In the genomic region with DNA sequence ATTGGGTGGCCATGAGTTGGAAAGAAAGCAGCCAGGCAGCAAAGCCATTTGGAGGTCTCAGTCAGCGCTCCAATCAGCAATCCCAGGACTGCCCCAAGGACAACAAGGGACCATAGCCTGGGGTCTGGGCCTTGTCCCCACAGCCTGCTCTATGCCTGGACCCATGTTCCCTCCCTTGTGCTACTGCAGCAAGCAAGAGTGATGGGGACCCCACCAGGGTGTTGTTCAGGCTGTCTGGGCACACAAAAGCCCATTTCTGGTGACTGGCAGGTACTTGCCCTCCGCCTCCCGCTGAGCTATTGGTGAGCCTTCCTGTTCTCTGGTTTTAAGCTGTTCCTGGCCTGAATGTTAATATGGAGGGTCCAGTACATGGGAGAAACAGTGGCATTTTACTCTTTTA, we compare ENCODE assay signal across 27 mouse cellular contexts.
DNase-seq lines count a peak whose midpoint lies in the region; ATAC-seq and TF ChIP-seq lines count a peak whose summit lies in the region.
"Had no signal": no experiment of that assay in that cellular context is flagged by ENCODE, and none has a peak within 500 bp of the region (broad histone marks: within the 10 kb centered on the region; RNA-seq: fewer than 3 reads in every experiment).

No protein-coding gene starts in this region.

- no peak for TF ChIP-seq CTCF in brain, embryonic 14.5 days (IDR thresholded peaks at IDR 0.05; ENCODE audit: borderline replicate concordance, extremely low read depth, insufficient read depth, insufficient read length)

- no peaks in the 10 kb centered on the region for H3K36me3 ChIP-seq in midbrain, embryonic 12.5 days
- no peaks in the 10 kb centered on the region for H3K36me3 ChIP-seq in midbrain, embryonic 11.5 days (ENCODE audit: control insufficient read depth, insufficient read depth, low read length)
- H3K36me3 ChIP-seq in forebrain, embryonic 10.5 days (replicated peaks), result no peaks in the 10 kb centered on the region
- H3K36me3 ChIP-seq in forebrain, embryonic 15.5 days, result no peaks in the 10 kb centered on the region
- H3K36me3 ChIP-seq in heart, embryonic 10.5 days, result no peaks in the 10 kb centered on the region
- H3K36me3 ChIP-seq in heart, embryonic 11.5 days (ENCODE audit: control insufficient read depth, insufficient read depth, low read length), result no peaks in the 10 kb centered on the region
- H3K36me3 ChIP-seq: heart, embryonic 13.5 days; limb, embryonic 12.5 days; liver, embryonic 15.5 days; stomach, embryonic 15.5 days had no signal

- DNase-seq in midbrain, embryonic 11.5 days (ENCODE audit: low spot score, missing footprints), result no peak
- DNase-seq in brain, embryonic 14.5 days (ENCODE audit: low read depth), result peak; percentile 93
- DNase-seq in forebrain, embryonic 10.5 days (ENCODE audit: extremely low spot score, low spot score), result no peak
- DNase-seq in heart, embryonic 10.5 days (ENCODE audit: low spot score), result no peak
- no peak for DNase-seq in layer of hippocampus, postnatal 14 days (ENCODE audit: low spot score in 2 of 2)
- DNase-seq: adrenal gland, postnatal 25 days; B cell, adult 2 months; cerebellum, adult 18-20 months; gastrocnemius, adult 2 months; gastrocnemius, postnatal 36 days; heart, adult 18-20 months; heart, postnatal 10 days; kidney, adult 9 months; kidney, postnatal 10 days; lung, embryonic 14.5 days; lung, postnatal 14 days; retina, postnatal 1 day; right cerebral cortex, postnatal 14 days had no signal

- WGBS in midbrain, embryonic 12.5 days, result 66% methylated on average over 3 of the region's 3 CpGs
- 83% methylated on average over 3 of the region's 3 CpGs for WGBS in midbrain, embryonic 11.5 days
- WGBS in forebrain, embryonic 10.5 days, result 73% methylated on average over 3 of the region's 3 CpGs
- WGBS in forebrain, embryonic 15.5 days, result 41% methylated on average over 3 of the region's 3 CpGs
- WGBS in heart, embryonic 10.5 days, result 82% methylated on average over 3 of the region's 3 CpGs
- WGBS in heart, embryonic 11.5 days (ENCODE audit: insufficient replicate concordance), result 81% methylated on average over 3 of the region's 3 CpGs

- H3K4me3 ChIP-seq in midbrain, embryonic 12.5 days, result no peak overlapping the region
- no peak overlapping the region for H3K4me3 ChIP-seq in midbrain, embryonic 11.5 days (ENCODE audit: low read depth, low read length)
- H3K4me3 ChIP-seq in forebrain, embryonic 10.5 days, result no peak overlapping the region
- no peak overlapping the region for H3K4me3 ChIP-seq in forebrain, embryonic 15.5 days
- H3K4me3 ChIP-seq in heart, embryonic 10.5 days, result no peak overlapping the region
- H3K4me3 ChIP-seq in heart, embryonic 11.5 days (ENCODE audit: low read depth, low read length), result no peak overlapping the region
- H3K4me3 ChIP-seq: erythroblast, embryonic 14.5 days; gastrocnemius, adult 2 months; heart, embryonic 13.5 days; limb, embryonic 12.5 days; liver, embryonic 15.5 days; stomach, embryonic 15.5 days had no signal

- H3K27me3 ChIP-seq in midbrain, embryonic 12.5 days, result peaks cover 79% of the 10 kb centered on the region
- H3K27me3 ChIP-seq in midbrain, embryonic 11.5 days (ENCODE audit: control insufficient read depth, insufficient read depth, low read length), result peaks cover 18% of the 10 kb centered on the region
- peaks cover 63% of the 10 kb centered on the region for H3K27me3 ChIP-seq in forebrain, embryonic 10.5 days (ENCODE audit: poor library complexity, severe bottlenecking)
- no peaks in the 10 kb centered on the region for H3K27me3 ChIP-seq in forebrain, embryonic 15.5 days
- H3K27me3 ChIP-seq in heart, embryonic 10.5 days (ENCODE audit: insufficient read depth, poor library complexity, severe bottlenecking), result peaks cover 18% of the 10 kb centered on the region
- H3K27me3 ChIP-seq in heart, embryonic 11.5 days (ENCODE audit: control insufficient read depth, insufficient read depth, low read length), result peaks cover 5% of the 10 kb centered on the region; the same call in 1 of the 2 replicates
- H3K27me3 ChIP-seq: liver, embryonic 15.5 days had no signal

- H3K4me2 ChIP-seq in midbrain, embryonic 12.5 days (replicated peaks), result no peak overlapping the region
- no peak overlapping the region for H3K4me2 ChIP-seq in midbrain, embryonic 11.5 days
- no peak overlapping the region for H3K4me2 ChIP-seq in forebrain, embryonic 15.5 days (replicated peaks)
- no peak overlapping the region for H3K4me2 ChIP-seq in heart, embryonic 11.5 days
- H3K4me2 ChIP-seq: heart, embryonic 13.5 days; limb, embryonic 12.5 days; liver, embryonic 15.5 days; lung, embryonic 14.5 days; stomach, embryonic 15.5 days had no signal

- H3K9ac ChIP-seq in midbrain, embryonic 12.5 days (replicated peaks), result no peak overlapping the region
- no peak overlapping the region for H3K9ac ChIP-seq in midbrain, embryonic 11.5 days (ENCODE audit: low read length)
- no peak overlapping the region for H3K9ac ChIP-seq in forebrain, embryonic 15.5 days (replicated peaks)
- H3K9ac ChIP-seq in heart, embryonic 11.5 days (ENCODE audit: low read depth, low read length), result no peak overlapping the region
- H3K9ac ChIP-seq: heart, embryonic 13.5 days; limb, embryonic 12.5 days; liver, embryonic 15.5 days; lung, embryonic 14.5 days; stomach, embryonic 15.5 days had no signal

- H3K4me1 ChIP-seq in midbrain, embryonic 12.5 days, result peaks cover 20% of the 10 kb centered on the region
- peaks cover 4% of the 10 kb centered on the region; the same call in 1 of the 2 replicates for H3K4me1 ChIP-seq in midbrain, embryonic 11.5 days (ENCODE audit: control insufficient read depth, insufficient read depth, low read length)
- H3K4me1 ChIP-seq in forebrain, embryonic 10.5 days, result peaks cover 22% of the 10 kb centered on the region
- peaks cover 18% of the 10 kb centered on the region for H3K4me1 ChIP-seq in forebrain, embryonic 15.5 days
- no peaks in the 10 kb centered on the region for H3K4me1 ChIP-seq in heart, embryonic 10.5 days
- H3K4me1 ChIP-seq in heart, embryonic 11.5 days (ENCODE audit: control insufficient read depth, insufficient read depth, low read length), result no peaks in the 10 kb centered on the region
- H3K4me1 ChIP-seq: heart, embryonic 13.5 days; limb, embryonic 12.5 days; liver, embryonic 15.5 days; stomach, embryonic 15.5 days had no signal

- H3K9me3 ChIP-seq in midbrain, embryonic 12.5 days, result no peaks in the 10 kb centered on the region
- H3K9me3 ChIP-seq in midbrain, embryonic 11.5 days (ENCODE audit: control insufficient read depth, low read length), result no peaks in the 10 kb centered on the region
- H3K9me3 ChIP-seq in forebrain, embryonic 10.5 days, result no peaks in the 10 kb centered on the region
- no peaks in the 10 kb centered on the region for H3K9me3 ChIP-seq in forebrain, embryonic 15.5 days
- H3K9me3 ChIP-seq in heart, embryonic 10.5 days, result no peaks in the 10 kb centered on the region
- no peaks in the 10 kb centered on the region for H3K9me3 ChIP-seq in heart, embryonic 11.5 days (replicated peaks; ENCODE audit: control insufficient read depth, low read length)
- H3K9me3 ChIP-seq: heart, embryonic 13.5 days; limb, embryonic 12.5 days; liver, embryonic 15.5 days; stomach, embryonic 15.5 days had no signal

- H3K27ac ChIP-seq in midbrain, embryonic 12.5 days (replicated peaks), result no peak overlapping the region
- no peak overlapping the region for H3K27ac ChIP-seq in midbrain, embryonic 11.5 days (ENCODE audit: low read depth, low read length)
- peak overlapping the region; percentile 60 for H3K27ac ChIP-seq in forebrain, embryonic 10.5 days
- H3K27ac ChIP-seq in forebrain, embryonic 15.5 days (replicated peaks), result peak overlapping the region; percentile 31
- H3K27ac ChIP-seq in heart, embryonic 10.5 days, result no peak overlapping the region
- no peak overlapping the region for H3K27ac ChIP-seq in heart, embryonic 11.5 days (ENCODE audit: low read depth, low read length)
- H3K27ac ChIP-seq: gastrocnemius, adult 2 months; heart, embryonic 13.5 days; limb, embryonic 12.5 days; liver, embryonic 15.5 days; stomach, embryonic 15.5 days had no signal

- peak; percentile 66; the same call in 1 of the 2 replicates for ATAC-seq in midbrain, embryonic 12.5 days (ENCODE audit: low FRiP score, low read depth)
- ATAC-seq in midbrain, embryonic 11.5 days (ENCODE audit: low FRiP score), result no peak
- ATAC-seq in forebrain, embryonic 15.5 days (replicated peaks), result peak; percentile 79
- ATAC-seq in heart, embryonic 11.5 days (replicated peaks; ENCODE audit: insufficient number of reproducible peaks, low FRiP score, low TSS enrichment), result no peak
- ATAC-seq: intestine, embryonic 16.5 days had no signal

- no peak for TF ChIP-seq POLR2A in brain, embryonic 14.5 days (IDR thresholded peaks at IDR 0.05; ENCODE audit: borderline replicate concordance, extremely low read depth, insufficient read depth, insufficient read length, poor library complexity, severe bottlenecking)

Comparison
In these comparisons a context has a peak if more than half of its experiments do, and no peak if none do; other contexts are left out.
1. ATAC-seq: peak in midbrain, embryonic 12.5 days (single experiment) and forebrain, embryonic 15.5 days (single experiment); none in midbrain, embryonic 11.5 days (single experiment) and heart, embryonic 11.5 days (single experiment).
2. H3K27ac ChIP-seq: peak in forebrain, embryonic 10.5 days (single experiment) and forebrain, embryonic 15.5 days (single experiment); none in midbrain, embryonic 12.5 days (single experiment), midbrain, embryonic 11.5 days (single experiment), heart, embryonic 10.5 days (single experiment) and heart, embryonic 11.5 days (single experiment).